Mouse (Mus musculus) common myeloid progenitor, adult 5-6 weeks (primary cell): ENCODE results near the gene Mettl13. TPM values are rescaled to one million over a fixed set of nuclear protein-coding genes. Genes with fewer than 3 reads are reported as not detected.

Experiments
- ATAC-seq: replicated peaks from 2 replicates; pipeline ENCODE4 v1.8.0; 2016; ENCODE audit warnings: low read depth, mild to moderate bottlenecking, moderate TSS enrichment, inconsistent platforms; ENCODE audit not compliant: poor library complexity, severe bottlenecking
- total RNA-seq: library from RNA; stranded (forward); fragments of 200-1000, 187-1606 nt; gene quantifications from 2 replicates; pipeline ENCODE4 v1.2.3, GENCODE M21; 2017

Mettl13 gene
- total RNA-seq, 1 experiment from 2014 or later: 30.3 TPM

- ATAC-seq: no peak
These were observed 14.4 kb downstream of the Mettl13 start for GRCm38 (mm10) chr1:162533766-162534560.

- ATAC-seq: no peak
These were observed 16.0 kb downstream of the Mettl13 start for GRCm38 (mm10) chr1:162532330-162532729.

- 0 out of 2 replicates have a peak, but pooled peaks have one; percentile 8 for ATAC-seq
These were observed 16.8 kb downstream of the Mettl13 start for GRCm38 (mm10) chr1:162531584-162531983.

- no peak for ATAC-seq
These were observed 17.7 kb downstream of the Mettl13 start for GRCm38 (mm10) chr1:162530666-162531065.

- ATAC-seq: no peak
These were observed 18.7 kb downstream of the Mettl13 start for GRCm38 (mm10) chr1:162529651-162530050.

GRCm38 (mm10) chr1:162515116-162515515 lies 33.2 kb downstream of the Mettl13 start:
- ATAC-seq: no peak

GRCm38 (mm10) chr1:162510013-162510356 lies 38.4 kb downstream of the Mettl13 start:
- peak; percentile 40 for ATAC-seq

- peak; percentile 71 for ATAC-seq
These were observed 38.9 kb downstream of the Mettl13 start for GRCm38 (mm10) chr1:162509329-162510012.

GRCm38 (mm10) chr1:162508211-162509005 lies 39.9 kb downstream of the Mettl13 start:
- no peak for ATAC-seq

- no peak for ATAC-seq
These were observed 41.8 kb downstream of the Mettl13 start for GRCm38 (mm10) chr1:162506516-162506915.

GRCm38 (mm10) chr1:162505649-162506048 lies 42.7 kb downstream of the Mettl13 start:
- ATAC-seq: 0 out of 2 replicates have a peak, but pooled peaks have one; percentile 30

Other genes starting within 250 kb of the Mettl13 start
- gene Dnm3, start 70.5 kb downstream of the Mettl13 start, total RNA-seq: not detected in 2 replicates
- gene Vamp4, start 22.0 kb upstream of the Mettl13 start, total RNA-seq: 11.4 and 19.4 TPM in 2 replicates
- gene Myoc, start 90.6 kb upstream of the Mettl13 start, total RNA-seq: not detected in 2 replicates
- not detected in 2 replicates for gene Myocos, start 109.7 kb upstream of the Mettl13 start, total RNA-seq
- 237 and 253 TPM in 2 replicates for gene Prrc2c, start 192.0 kb upstream of the Mettl13 start, total RNA-seq